Mouse (Mus musculus) erythroblast, embryonic 14.5 days (primary cell): ENCODE results near the gene Elk4.

Source experiments
- GATA1 ChIP-seq: IDR thresholded peaks from 2 replicates; pipeline ENCODE4 v1.6.1; 2012; ENCODE audit warnings: low read length, inconsistent platforms, mixed read lengths
- TAL1 ChIP-seq: IDR thresholded peaks from 3 replicates; pipeline ENCODE4 v1.6.1; 2012; ENCODE audit warnings: low read length, inconsistent platforms, mixed read lengths

DNA sequence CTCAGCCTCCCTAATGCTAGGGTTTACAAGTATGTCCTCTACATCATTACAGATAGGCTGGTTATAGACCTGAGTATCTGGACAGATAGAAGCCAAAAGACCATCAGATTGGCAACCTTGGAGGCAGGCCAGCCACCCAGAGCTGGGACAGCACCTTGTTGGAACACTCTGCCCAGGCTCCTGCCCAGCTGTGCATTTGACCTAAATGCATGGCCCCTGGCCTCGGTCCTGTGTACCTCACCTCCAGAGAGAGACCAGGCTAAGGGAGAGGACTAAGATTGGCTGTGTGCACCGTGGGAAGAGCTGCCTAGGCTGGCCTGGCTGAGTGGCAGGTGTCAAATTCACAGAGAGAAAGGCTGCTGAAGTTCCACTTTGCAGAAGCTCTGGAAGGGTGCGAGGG lies 38.9 kb upstream of the Elk4 start:
- TF ChIP-seq GATA1 (no peak), TAL1 (no peak)
